Mouse (Mus musculus) liver, postnatal 0 days (tissue): ENCODE measurements around the gene Anxa11.
"Not testable (repeated sequence)": the region's sequence is repeated elsewhere in the genome, so short reads cannot be mapped to it uniquely, and the experiment has no call there.

ENCODE experiments used
- CTCF ChIP-seq: sonication (generic); IDR thresholded peaks from 2 replicates; pipeline ENCODE4 v1.5.1; 2016; ENCODE audit warnings: antibody characterized with exemption, low read depth
- EP300 ChIP-seq: IDR thresholded peaks from 2 replicates; pipeline ENCODE4 v1.6.1; 2016; ENCODE audit warnings: antibody characterized with exemption, low read depth, mild to moderate bottlenecking

DNA sequence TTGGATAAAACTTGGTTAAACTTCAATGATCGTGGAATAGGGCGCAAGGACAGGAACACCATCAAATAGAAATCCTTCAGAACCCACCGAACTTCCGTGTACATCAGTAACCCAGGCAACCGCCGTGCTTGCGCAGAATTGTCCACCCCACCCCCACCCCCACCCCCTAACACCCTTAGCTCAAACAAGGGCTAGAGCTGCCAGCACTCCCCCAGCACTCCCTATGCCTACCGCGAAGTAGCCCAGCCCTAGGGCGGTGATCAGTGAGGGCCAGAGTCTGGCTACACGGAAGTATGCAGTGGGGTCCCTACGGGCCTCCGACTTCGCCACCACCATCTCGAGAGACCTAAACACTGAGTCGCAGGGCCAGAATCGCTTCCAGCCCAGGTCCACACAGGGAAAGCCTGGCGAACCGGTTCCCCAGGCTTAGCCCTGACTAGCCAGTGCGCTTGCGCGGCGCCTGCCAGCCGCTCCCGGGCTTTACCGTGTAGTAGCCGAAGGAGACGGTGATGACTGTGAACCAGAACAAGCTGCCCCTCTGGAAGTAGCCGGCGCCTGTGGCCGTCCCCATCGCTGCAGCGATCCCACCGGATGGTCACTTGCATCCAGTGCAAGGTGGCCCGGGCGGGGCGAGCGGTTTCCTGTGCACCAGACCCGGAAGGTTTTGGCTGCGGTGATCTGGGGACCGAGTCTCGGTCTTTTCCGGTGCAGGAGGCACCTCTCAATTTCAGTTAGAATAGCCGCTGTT, 85.0 kb downstream of the Anxa11 start:
- TF ChIP-seq CTCF, EP300: not testable (repeated sequence)
